Mouse (Mus musculus) kidney, embryonic 16.5 days (tissue): Measurements from ENCODE around the gene Zfp385b. TPM values are rescaled to one million over a fixed set of nuclear protein-coding genes. Genes with fewer than 3 reads are reported as not detected.
"Not testable (repeated sequence)": the region's sequence is repeated elsewhere in the genome, so short reads cannot be mapped to it uniquely, and the experiment has no call there.

Source experiments
- ATAC-seq: fragments of 200-750 bp; cut with Nextera tagmentation; 2 replicates; pipeline ENCODE4 v1.8.0; 2017; ENCODE audit warnings: moderate TSS enrichment; ENCODE audit not compliant: low FRiP score, low TSS enrichment
- H3K27ac ChIP-seq: fragments of 300-500 bp; sonication (generic); 2 replicates; pipeline ENCODE4 v1.5.1; 2014; ENCODE audit warnings: low read length
- H3K27me3 ChIP-seq: fragments of 300-500 bp; sonication (generic); 2 replicates; pipeline ENCODE4 v1.6.1; 2014; ENCODE audit warnings: low read length, control low read depth, mixed read lengths; ENCODE audit not compliant: insufficient read depth
- H3K36me3 ChIP-seq: fragments of 300-500 bp; sonication (generic); 2 replicates; pipeline ENCODE4 v1.6.1; 2014; ENCODE audit warnings: low read length, control low read depth, mixed read lengths; ENCODE audit not compliant: insufficient read depth
- H3K4me1 ChIP-seq: fragments of 300-500 bp; sonication (generic); 2 replicates; pipeline ENCODE4 v1.6.1; 2014; ENCODE audit warnings: low read length, control low read depth, mixed read lengths; ENCODE audit not compliant: insufficient read depth
- H3K4me2 ChIP-seq: fragments of 300-500 bp; sonication (generic); replicated peaks from 2 replicates; pipeline ENCODE4 v1.6.1; 2014; ENCODE audit warnings: low read depth, low read length
- H3K4me3 ChIP-seq: fragments of 300-500 bp; sonication (generic); 2 replicates; pipeline ENCODE4 v1.5.1; 2014; ENCODE audit warnings: mild to moderate bottlenecking, low read length
- H3K9ac ChIP-seq: fragments of 300-500 bp; sonication (generic); replicated peaks from 2 replicates; pipeline ENCODE4 v1.6.1; 2014; ENCODE audit warnings: low read length
- H3K9me3 ChIP-seq: fragments of 300-500 bp; sonication (generic); 2 replicates; pipeline ENCODE4 v1.6.1; 2016; ENCODE audit warnings: low read length, control low read depth
- WGBS: fragments of 180-500 bp; shearing (Covaris S2); extraction: QIAGEN DNeasy Blood & Tissue Kit; methylation state at CpG from one replicate; pipeline ENCODE4 v1.1.7; 2014; 5-methylcytosine and 5-hydroxymethylcytosine counted together
- polyA plus RNA-seq: library from polyadenylated mRNA; unstranded; fragments of >200 nt; fragmentation: Nextera tagmentation; extraction: Ambion mirVana; gene quantifications from 2 replicates; pipeline ENCODE4 v1.2.1, GENCODE M21; 2015

The Zfp385b gene
- polyA plus RNA-seq, 1 experiment from 2014 or later = 6.8 TPM

GRCm38 (mm10) chr2:77450017-77450416 lies 369.4 kb downstream of the Zfp385b start:
- H3K9me3 ChIP-seq, H3K4me2 ChIP-seq, H3K27ac ChIP-seq, H3K9ac ChIP-seq, ATAC-seq, H3K36me3 ChIP-seq, H3K4me3 ChIP-seq, H3K27me3 ChIP-seq: not testable (repeated sequence)
- H3K4me1 ChIP-seq = peaks cover 11% of the 10 kb centered on the region
- WGBS = 65% methylated on average over 5 of the region's 5 CpGs

- ATAC-seq = no peak
- Histone ChIP-seq H3K4me2 (no peak overlapping the region), H3K9ac (no peak overlapping the region), H3K36me3 (no peaks in the 10 kb centered on the region), H3K9me3 (no peaks in the 10 kb centered on the region), H3K27ac (no peak overlapping the region), H3K4me3 (no peak overlapping the region), H3K4me1 (peaks cover 4% of the 10 kb centered on the region), H3K27me3 (no peaks in the 10 kb centered on the region)
- WGBS = 45% methylated on average over 8 of the region's 8 CpGs
Observed at GRCm38 (mm10) chr2:77448951-77449480, 370.4 kb downstream of the Zfp385b start.

- Histone ChIP-seq H3K4me3 (no peak overlapping the region), H3K4me1 (no peaks in the 10 kb centered on the region; the same call in 1 of the 2 replicates), H3K9me3 (no peaks in the 10 kb centered on the region), H3K36me3 (no peaks in the 10 kb centered on the region), H3K27me3 (no peaks in the 10 kb centered on the region), H3K9ac (no peak overlapping the region), H3K27ac (no peak overlapping the region), H3K4me2 (no peak overlapping the region)
- WGBS = 74% methylated on average over 8 of the region's 8 CpGs
- ATAC-seq = no peak
Observed at GRCm38 (mm10) chr2:77444282-77444681, 375.2 kb downstream of the Zfp385b start.

GRCm38 (mm10) chr2:77440591-77440990 lies 378.8 kb downstream of the Zfp385b start:
- Histone ChIP-seq H3K36me3 (no peaks in the 10 kb centered on the region), H3K4me1 (peaks cover 4% of the 10 kb centered on the region; the same call in 1 of the 2 replicates), H3K9ac (no peak overlapping the region), H3K27me3 (no peaks in the 10 kb centered on the region), H3K4me3 (no peak overlapping the region), H3K4me2 (no peak overlapping the region), H3K9me3 (no peaks in the 10 kb centered on the region), H3K27ac (no peak overlapping the region)
- 88% methylated on average over 2 of the region's 2 CpGs for WGBS
- ATAC-seq = no peak

GRCm38 (mm10) chr2:77436241-77436759 lies 383.1 kb downstream of the Zfp385b start:
- H3K4me1 ChIP-seq = 0 out of 2 replicates have a peak, but pooled peaks cover 4% of the 10 kb centered on the region
- 72% methylated on average over 9 of the region's 9 CpGs for WGBS
- H3K27me3 ChIP-seq = no peaks in the 10 kb centered on the region
- no peak overlapping the region for H3K4me3 ChIP-seq
- no peak overlapping the region for H3K27ac ChIP-seq
- ATAC-seq = no peak
- no peak overlapping the region for H3K4me2 ChIP-seq
- no peaks in the 10 kb centered on the region for H3K36me3 ChIP-seq
- H3K9ac ChIP-seq = no peak overlapping the region
- no peaks in the 10 kb centered on the region for H3K9me3 ChIP-seq

- no peak for ATAC-seq
- no peaks in the 10 kb centered on the region for H3K27me3 ChIP-seq
- H3K4me1 ChIP-seq = no peaks in the 10 kb centered on the region
- no peak overlapping the region for H3K27ac ChIP-seq
- H3K4me2 ChIP-seq = no peak overlapping the region
- no peak overlapping the region for H3K4me3 ChIP-seq
- H3K9me3 ChIP-seq = no peaks in the 10 kb centered on the region
- no peak overlapping the region for H3K9ac ChIP-seq
- H3K36me3 ChIP-seq = no peaks in the 10 kb centered on the region
- WGBS = 51% methylated on average over 10 of the region's 10 CpGs
Observed at GRCm38 (mm10) chr2:77419476-77419875, 400.0 kb downstream of the Zfp385b start.

GRCm38 (mm10) chr2:77418078-77418477 lies 401.4 kb downstream of the Zfp385b start:
- Histone ChIP-seq H3K4me3 (no peak overlapping the region), H3K36me3 (no peaks in the 10 kb centered on the region), H3K4me1 (no peaks in the 10 kb centered on the region), H3K4me2 (no peak overlapping the region), H3K9me3 (no peaks in the 10 kb centered on the region), H3K27me3 (no peaks in the 10 kb centered on the region), H3K27ac (no peak overlapping the region), H3K9ac (no peak overlapping the region)
- 43% methylated on average over 5 of the region's 5 CpGs for WGBS
- no peak for ATAC-seq

GRCm38 (mm10) chr2:77412171-77412570 lies 407.3 kb downstream of the Zfp385b start:
- Histone ChIP-seq H3K36me3 (no peaks in the 10 kb centered on the region), H3K4me3 (no peak overlapping the region), H3K27me3 (no peaks in the 10 kb centered on the region), H3K4me2 (no peak overlapping the region), H3K9ac (no peak overlapping the region), H3K4me1 (no peaks in the 10 kb centered on the region), H3K9me3 (no peaks in the 10 kb centered on the region), H3K27ac (no peak overlapping the region)
- ATAC-seq = no peak
- WGBS = 94% methylated on average over 9 of the region's 9 CpGs

GRCm38 (mm10) chr2:77411612-77412011 lies 407.8 kb downstream of the Zfp385b start:
- Histone ChIP-seq H3K27ac (no peak overlapping the region), H3K27me3 (no peaks in the 10 kb centered on the region), H3K4me3 (no peak overlapping the region), H3K9ac (no peak overlapping the region), H3K36me3 (no peaks in the 10 kb centered on the region), H3K4me1 (no peaks in the 10 kb centered on the region), H3K4me2 (no peak overlapping the region), H3K9me3 (no peaks in the 10 kb centered on the region)
- ATAC-seq = no peak
- WGBS = 89% methylated on average over 13 of the region's 13 CpGs

- Histone ChIP-seq H3K4me2 (no peak overlapping the region), H3K27ac (no peak overlapping the region), H3K27me3 (no peaks in the 10 kb centered on the region), H3K9me3 (no peaks in the 10 kb centered on the region), H3K36me3 (no peaks in the 10 kb centered on the region), H3K4me3 (no peak overlapping the region), H3K9ac (no peak overlapping the region), H3K4me1 (no peaks in the 10 kb centered on the region)
- ATAC-seq = 0 out of 2 replicates have a peak, but pooled peaks have one; percentile 46
- WGBS = 64% methylated on average over 4 of the region's 5 CpGs
Observed at GRCm38 (mm10) chr2:77409521-77410135, 409.8 kb downstream of the Zfp385b start.
